Mouse (Mus musculus) cerebral cortex, adult 2 months (tissue): ENCODE data around the gene Tgfb1.

Source experiments
- WGBS: fragments of 180-500 bp; shearing (Covaris S2); methylation state at CpG from one replicate; pipeline ENCODE4 v1.1.7; 2018; 5-methylcytosine and 5-hydroxymethylcytosine counted together

Tgfb1 gene

GRCm38 (mm10) chr7:25675405-25675804 is 11.4 kb upstream of the Tgfb1 start:
- 27% methylated on average over 6 of the region's 6 CpGs for WGBS

GRCm38 (mm10) chr7:25676085-25676781 is 10.6 kb upstream of the Tgfb1 start:
- 7% methylated on average over 15 of the region's 15 CpGs for WGBS

- WGBS: 85% methylated on average over 7 of the region's 7 CpGs
Observed at GRCm38 (mm10) chr7:25677013-25677412, 9.8 kb upstream of the Tgfb1 start.

GRCm38 (mm10) chr7:25679971-25680370 is 6.8 kb upstream of the Tgfb1 start:
- WGBS: 8% methylated on average over 6 of the region's 6 CpGs

- under 1% methylated on average over 46 of the region's 46 CpGs for WGBS
Observed at GRCm38 (mm10) chr7:25680514-25681258, 6.1 kb upstream of the Tgfb1 start, which contains the start of gene B9d2. Gene B9d2 (plus strand): TSS chr7:25680780.

- WGBS: 49% methylated on average over 15 of the region's 15 CpGs
Observed at GRCm38 (mm10) chr7:25681341-25682231, 5.2 kb upstream of the Tgfb1 start.

GRCm38 (mm10) chr7:25683474-25684180 is 3.2 kb upstream of the Tgfb1 start:
- 85% methylated on average over 7 of the region's 7 CpGs for WGBS

GRCm38 (mm10) chr7:25684659-25685058 is 2.1 kb upstream of the Tgfb1 start:
- WGBS: 92% methylated on average over 6 of the region's 6 CpGs

- WGBS: 88% methylated on average over 21 of the region's 21 CpGs
Observed at GRCm38 (mm10) chr7:25685926-25686470, 804 bp upstream of the Tgfb1 start.

- WGBS: under 1% methylated on average over 47 of the region's 47 CpGs
Observed at GRCm38 (mm10) chr7:25687811-25688401, 1.1 kb downstream of the Tgfb1 start.

- WGBS: under 1% methylated on average over 52 of the region's 52 CpGs
Observed at GRCm38 (mm10) chr7:25688810-25689586, 2.2 kb downstream of the Tgfb1 start.

- WGBS: 20% methylated on average over 12 of the region's 12 CpGs
Observed at GRCm38 (mm10) chr7:25689603-25690021, 2.8 kb downstream of the Tgfb1 start.

- 46% methylated on average over 5 of the region's 5 CpGs for WGBS
Observed at GRCm38 (mm10) chr7:25690051-25690450, 3.2 kb downstream of the Tgfb1 start.

- WGBS: 56% methylated on average over 8 of the region's 8 CpGs
Observed at GRCm38 (mm10) chr7:25694104-25694503, 7.3 kb downstream of the Tgfb1 start.

- 61% methylated on average over 13 of the region's 13 CpGs for WGBS
Observed at GRCm38 (mm10) chr7:25699851-25700250, 13.0 kb downstream of the Tgfb1 start.

- WGBS: 79% methylated on average over 12 of the region's 12 CpGs
Observed at GRCm38 (mm10) chr7:25700732-25701131, 13.9 kb downstream of the Tgfb1 start.

- WGBS: 97% methylated on average over 2 of the region's 2 CpGs
Observed at GRCm38 (mm10) chr7:25702350-25702749, 15.5 kb downstream of the Tgfb1 start.

- WGBS: 43% methylated on average over 10 of the region's 10 CpGs
Observed at GRCm38 (mm10) chr7:25703793-25704494, 17.1 kb downstream of the Tgfb1 start.

GRCm38 (mm10) chr7:25704716-25705364 is 18.0 kb downstream of the Tgfb1 start:
- 17% methylated on average over 37 of the region's 37 CpGs for WGBS
